Comparison of ENCODE assay signal across 8 mouse cellular contexts in the genomic region with DNA sequence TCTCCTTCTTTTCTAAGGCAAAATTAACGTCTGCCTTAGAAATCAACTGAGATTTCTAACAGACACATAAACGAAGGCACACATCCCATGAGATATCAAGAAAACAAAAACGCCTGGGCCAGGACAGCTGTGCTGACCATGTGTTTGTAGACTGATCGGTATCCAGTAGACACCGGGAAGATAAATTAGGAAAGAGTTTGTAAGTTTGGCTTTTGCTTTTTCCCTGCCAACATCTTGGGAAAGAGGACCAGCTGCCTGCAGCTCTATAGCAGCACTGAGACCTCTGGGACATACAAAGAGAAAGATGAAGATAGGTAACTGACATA. TPM values are rescaled to one million over a fixed set of nuclear protein-coding genes. Genes with fewer than 3 reads are reported as not detected.
DNase-seq lines count a peak whose midpoint lies in the region; ATAC-seq and TF ChIP-seq lines count a peak whose summit lies in the region.

No protein-coding gene starts in this region.

- ATAC-seq in forebrain, postnatal 0 days = no peak
- 0 out of 2 replicates have a peak, but pooled peaks have one; percentile 14 for ATAC-seq in liver, postnatal 0 days

- TF ChIP-seq POLR2A in heart, adult 2 months (IDR thresholded peaks at IDR 0.05; ENCODE audit: insufficient read depth, low read depth, low read length) = no peak
- no peak for TF ChIP-seq POLR2A in ES-Bruce4 (IDR thresholded peaks at IDR 0.05; ENCODE audit: insufficient read depth, low read length)

- H3K4me1 ChIP-seq in heart, adult 2 months (ENCODE audit: control insufficient read depth, insufficient read depth, low read length) = peaks cover 1% of the 10 kb centered on the region; the same call in 1 of the 2 replicates
- peaks cover 6% of the 10 kb centered on the region for H3K4me1 ChIP-seq in ES-Bruce4 (ENCODE audit: control insufficient read depth, insufficient read depth, low read length)
- H3K4me1 ChIP-seq in forebrain, postnatal 0 days (ENCODE audit: insufficient read depth) = no peaks in the 10 kb centered on the region
- peaks cover 14% of the 10 kb centered on the region for H3K4me1 ChIP-seq in liver, postnatal 0 days (ENCODE audit: insufficient read depth)

- TF ChIP-seq CTCF in heart, adult 2 months (IDR thresholded peaks at IDR 0.05) = no peak
- TF ChIP-seq CTCF in ES-Bruce4 (IDR thresholded peaks at IDR 0.05; ENCODE audit: low read depth, low read length) = no peak
- no peak for TF ChIP-seq CTCF in forebrain, postnatal 0 days (IDR thresholded peaks at IDR 0.05; ENCODE audit: low read depth)
- TF ChIP-seq CTCF in liver, postnatal 0 days (IDR thresholded peaks at IDR 0.05; ENCODE audit: low read depth) = no peak

- WGBS in heart, adult 2 months = 32% methylated on average over 5 of the region's 5 CpGs
- WGBS in forebrain, postnatal 0 days = 53% methylated on average over 5 of the region's 5 CpGs
- 38% methylated on average over 5 of the region's 5 CpGs for WGBS in liver, postnatal 0 days (ENCODE audit: insufficient replicate concordance)

- no peak for DNase-seq in heart, adult 2 months
- no peak for DNase-seq in heart, postnatal 36 days
- DNase-seq in forebrain, postnatal 0 days = no peak
- no peak for DNase-seq in liver, postnatal 0 days
- no peak for DNase-seq in left cerebral cortex, adult 18-20 months (ENCODE audit: low spot score in 2 of 2)
- DNase-seq in cerebellum, adult 9-11 months = no peak
- DNase-seq in adipocyte (ENCODE audit: low spot score) = no peak

- peak overlapping the region; percentile 47 for H3K27ac ChIP-seq in heart, adult 2 months
- peak overlapping the region; percentile 66; the same call in 1 of the 2 replicates for H3K27ac ChIP-seq in ES-Bruce4 (ENCODE audit: insufficient read depth, low read length)
- H3K27ac ChIP-seq in forebrain, postnatal 0 days (ENCODE audit: low read depth, low read length) = no peak overlapping the region
- H3K27ac ChIP-seq in liver, postnatal 0 days (ENCODE audit: low read depth) = peak overlapping the region; percentile 16

- no peak for TF ChIP-seq EP300 in heart, adult 2 months (IDR thresholded peaks at IDR 0.05; ENCODE audit: insufficient read depth, low read depth, low read length)
- no peak for TF ChIP-seq EP300 in ES-Bruce4 (IDR thresholded peaks at IDR 0.05; ENCODE audit: insufficient read depth, low read depth, low read length)
- TF ChIP-seq EP300 in liver, postnatal 0 days (IDR thresholded peaks at IDR 0.05; ENCODE audit: low read depth) = no peak

- peak overlapping the region; percentile 64 for H3K4me2 ChIP-seq in forebrain, postnatal 0 days (ENCODE audit: low read depth)
- H3K4me2 ChIP-seq in liver, postnatal 0 days (ENCODE audit: low read depth, low read length) = peak overlapping the region; percentile 75

- no peaks in the 10 kb centered on the region for H3K36me3 ChIP-seq in heart, adult 2 months (ENCODE audit: control insufficient read depth, insufficient read depth, low read length)
- peaks cover 28% of the 10 kb centered on the region for H3K36me3 ChIP-seq in ES-Bruce4 (ENCODE audit: control insufficient read depth, insufficient read depth, low read length, poor library complexity, severe bottlenecking)
- H3K36me3 ChIP-seq in forebrain, postnatal 0 days (ENCODE audit: insufficient read depth) = no peaks in the 10 kb centered on the region
- H3K36me3 ChIP-seq in liver, postnatal 0 days (replicated peaks; ENCODE audit: insufficient read depth, low read length) = peaks cover 28% of the 10 kb centered on the region

- H3K9ac ChIP-seq in heart, adult 2 months (ENCODE audit: low read depth, low read length) = peak overlapping the region; percentile 5; the same call in 1 of the 2 replicates
- peak overlapping the region; percentile 66 for H3K9ac ChIP-seq in ES-Bruce4 (ENCODE audit: low read depth, poor library complexity, severe bottlenecking)
- peak overlapping the region; percentile 18; the same call in 1 of the 2 replicates for H3K9ac ChIP-seq in forebrain, postnatal 0 days
- H3K9ac ChIP-seq in liver, postnatal 0 days (replicated peaks) = peak overlapping the region; percentile 85

- no peaks in the 10 kb centered on the region for H3K27me3 ChIP-seq in heart, adult 2 months (ENCODE audit: control insufficient read depth, insufficient read depth, low read length)
- H3K27me3 ChIP-seq in ES-Bruce4 (ENCODE audit: control insufficient read depth, insufficient read depth, low read length, poor library complexity, severe bottlenecking) = no peaks in the 10 kb centered on the region
- H3K27me3 ChIP-seq in forebrain, postnatal 0 days (ENCODE audit: insufficient read depth, low read length) = no peaks in the 10 kb centered on the region
- no peaks in the 10 kb centered on the region for H3K27me3 ChIP-seq in liver, postnatal 0 days (ENCODE audit: insufficient read depth, low read length)

- H3K9me3 ChIP-seq in ES-Bruce4 (replicated peaks; ENCODE audit: control insufficient read depth, insufficient read depth, low read length, poor library complexity, severe bottlenecking) = no peaks in the 10 kb centered on the region
- no peaks in the 10 kb centered on the region for H3K9me3 ChIP-seq in forebrain, postnatal 0 days (ENCODE audit: low read length)
- no peaks in the 10 kb centered on the region for H3K9me3 ChIP-seq in liver, postnatal 0 days (ENCODE audit: low read length)

- H3K4me3 ChIP-seq in heart, adult 2 months = peak overlapping the region; percentile 52
- peak overlapping the region; percentile 83 for H3K4me3 ChIP-seq in ES-Bruce4 (ENCODE audit: low read depth, low read length)
- peak overlapping the region; percentile 38 for H3K4me3 ChIP-seq in forebrain, postnatal 0 days (ENCODE audit: low read depth, low read length)
- peak overlapping the region; percentile 88 for H3K4me3 ChIP-seq in liver, postnatal 0 days (ENCODE audit: low read depth, low read length)

- intact Hi-C loops in heart, adult 2 months (cut with DNase I) = loop anchor here (5.0 kb wide), 2 partner anchors 54 to 141 kb away; partner anchors contain the start of genes Socs4 and Wdhd1
- intact Hi-C loops in heart, postnatal 36 days (cut with DNase I) = no loop called here

- no peaks in the 10 kb centered on the region for H3K79me2 ChIP-seq in heart, adult 2 months (replicated peaks; ENCODE audit: control insufficient read depth, insufficient read depth, low read length)

RNA-seq across cellular contexts. Expression of gene Dlgap5, which starts 0.4 kb away (rescaled TPM):
- total RNA-seq in heart, adult 2 months (2021) = under 1 TPM; 0.21 to 0.89 TPM
- polyA plus RNA-seq in heart, adult 2 months (2012; rRNA removed) = 0.06 and 0.32 TPM in 2 replicates
- total RNA-seq in heart, postnatal 36 days (2021) = under 1 TPM; 0.86 to 0.87 TPM
- 132 and 141 TPM in 2 replicates for polyA plus RNA-seq in ES-Bruce4 (2011; ENCODE audit: insufficient read depth, insufficient read length, low read depth, missing spikeins)
- total RNA-seq in forebrain, postnatal 0 days (2014; rRNA removed) = 2.3 and 9.4 TPM in 2 replicates
- polyA plus RNA-seq in forebrain, postnatal 0 days (2015; fragmentation: Nextera tagmentation; extraction: Ambion mirVana) = 2.9 and 3.3 TPM in 2 replicates
- polyA plus RNA-seq in liver, postnatal 0 days (2015; fragmentation: Nextera tagmentation; extraction: Ambion mirVana) = 16.9 and 17.9 TPM in 2 replicates
- under 1 TPM in 1 of 2 experiments, not detected in 1; 0.84 TPM for total RNA-seq in left cerebral cortex, adult 18-20 months (2021)

RNA-seq across cellular contexts. Expression of gene Fbxo34, which starts 31.6 kb away (rescaled TPM):
- 10 to 100 TPM; 10.3 to 11.3 TPM for total RNA-seq in heart, adult 2 months (2021)
- 7.4 and 8.8 TPM in 2 replicates for polyA plus RNA-seq in heart, adult 2 months (2012; rRNA removed)
- total RNA-seq in heart, postnatal 36 days (2021) = 10 to 100 TPM; 11.4 to 14.0 TPM
- polyA plus RNA-seq in ES-Bruce4 (2011; ENCODE audit: insufficient read depth, insufficient read length, low read depth, missing spikeins) = 35.8 and 38.7 TPM in 2 replicates
- 18.9 and 20.0 TPM in 2 replicates for total RNA-seq in forebrain, postnatal 0 days (2014; rRNA removed)
- 23.0 and 33.8 TPM in 2 replicates for polyA plus RNA-seq in forebrain, postnatal 0 days (2015; fragmentation: Nextera tagmentation; extraction: Ambion mirVana)
- polyA plus RNA-seq in liver, postnatal 0 days (2015; fragmentation: Nextera tagmentation; extraction: Ambion mirVana) = 19.3 and 22.1 TPM in 2 replicates
- 10 to 100 TPM; 88.1 to 95.7 TPM for total RNA-seq in left cerebral cortex, adult 18-20 months (2021)

RNA-seq across cellular contexts. Expression of gene Lgals3, which starts 51.1 kb away (rescaled TPM):
- total RNA-seq in heart, adult 2 months (2021) = 1 to 10 TPM; 3.2 to 5.8 TPM
- polyA plus RNA-seq in heart, adult 2 months (2012; rRNA removed) = 12.6 and 19.0 TPM in 2 replicates
- total RNA-seq in heart, postnatal 36 days (2021) = 1 to 10 TPM; 3.8 to 5.0 TPM
- 24.7 and 29.4 TPM in 2 replicates for polyA plus RNA-seq in ES-Bruce4 (2011; ENCODE audit: insufficient read depth, insufficient read length, low read depth, missing spikeins)
- total RNA-seq in forebrain, postnatal 0 days (2014; rRNA removed) = 2.1 and 3.4 TPM in 2 replicates
- polyA plus RNA-seq in forebrain, postnatal 0 days (2015; fragmentation: Nextera tagmentation; extraction: Ambion mirVana) = 5.1 and 9.0 TPM in 2 replicates
- 53.3 and 60.8 TPM in 2 replicates for polyA plus RNA-seq in liver, postnatal 0 days (2015; fragmentation: Nextera tagmentation; extraction: Ambion mirVana)
- total RNA-seq in left cerebral cortex, adult 18-20 months (2021) = under 1 TPM; 0.63 to 0.81 TPM

Comparison
In these comparisons a context has a peak if more than half of its experiments do, and no peak if none do; other contexts are left out.
1. H3K4me3 ChIP-seq: peak in every context shown above with its lines; median percentile 88 in liver, postnatal 0 days; 83 in ES-Bruce4; 52 in heart, adult 2 months; 38 in forebrain, postnatal 0 days.
2. H3K9ac ChIP-seq: peak in every context shown above with its lines; median percentile 85 in liver, postnatal 0 days; 66 in ES-Bruce4; 18 in forebrain, postnatal 0 days; 5 in heart, adult 2 months.